Mouse (Mus musculus): ENCODE results near the gene Tmem72. TPM values are rescaled to one million over a fixed set of nuclear protein-coding genes. Genes with fewer than 3 reads are reported as not detected.

Gene Tmem72
- polyA plus RNA-seq, 1 experiment: not detected

DNA sequence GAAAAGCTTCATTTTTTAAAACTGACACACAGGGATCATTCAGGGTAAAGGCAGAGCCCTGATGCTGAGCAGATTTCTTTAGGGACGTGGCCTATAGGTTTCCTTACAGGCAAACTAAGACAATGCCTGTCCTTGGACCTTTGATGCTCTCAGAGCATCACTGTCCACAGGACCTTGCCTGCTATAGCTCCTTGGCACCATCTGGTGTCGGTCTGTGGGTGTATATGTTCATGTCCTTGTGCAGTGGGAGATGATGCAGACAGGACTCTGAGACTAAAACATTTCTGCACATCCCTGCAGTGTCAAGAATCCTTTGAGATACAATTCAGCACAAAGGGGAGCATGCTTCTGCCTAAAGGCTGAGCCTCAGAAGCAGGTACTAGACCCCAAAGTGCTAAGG, 19.3 kb downstream of the Tmem72 start:
- H3K4me3 ChIP-seq (ENCODE audit: insufficient read depth, low read length): no peak overlapping the region
- H3K27ac ChIP-seq (ENCODE audit: insufficient read depth, low read depth, low read length): no peak overlapping the region
- H3K4me1 ChIP-seq (ENCODE audit: control insufficient read depth, insufficient read depth, low read length): peaks cover 15% of the 10 kb centered on the region
- no peak for TF ChIP-seq POLR2A (IDR thresholded peaks at IDR 0.05; ENCODE audit: borderline replicate concordance, low read depth, low read length)
- TF ChIP-seq CTCF (IDR thresholded peaks at IDR 0.05; ENCODE audit: low read depth, low read length): peak; percentile 54

GRCm38 (mm10) chr6:116694346-116694745, 22.4 kb downstream of the Tmem72 start:
- no peak overlapping the region for H3K27ac ChIP-seq (ENCODE audit: insufficient read depth, low read depth, low read length)
- TF ChIP-seq POLR2A (IDR thresholded peaks at IDR 0.05; ENCODE audit: borderline replicate concordance, low read depth, low read length) (no peak), CTCF (IDR thresholded peaks at IDR 0.05; ENCODE audit: low read depth, low read length) (no peak)
- no peak overlapping the region for H3K4me3 ChIP-seq (ENCODE audit: insufficient read depth, low read length)
- peaks cover 15% of the 10 kb centered on the region for H3K4me1 ChIP-seq (ENCODE audit: control insufficient read depth, insufficient read depth, low read length)

- TF ChIP-seq CTCF (IDR thresholded peaks at IDR 0.05; ENCODE audit: low read depth, low read length): no peak
- no peak for TF ChIP-seq POLR2A (IDR thresholded peaks at IDR 0.05; ENCODE audit: borderline replicate concordance, low read depth, low read length)
- Histone ChIP-seq H3K27ac (ENCODE audit: insufficient read depth, low read depth, low read length) (no peak overlapping the region), H3K4me3 (ENCODE audit: insufficient read depth, low read length) (no peak overlapping the region)
Measured at GRCm38 (mm10) chr6:116693639-116694038, 23.1 kb downstream of the Tmem72 start.

DNA sequence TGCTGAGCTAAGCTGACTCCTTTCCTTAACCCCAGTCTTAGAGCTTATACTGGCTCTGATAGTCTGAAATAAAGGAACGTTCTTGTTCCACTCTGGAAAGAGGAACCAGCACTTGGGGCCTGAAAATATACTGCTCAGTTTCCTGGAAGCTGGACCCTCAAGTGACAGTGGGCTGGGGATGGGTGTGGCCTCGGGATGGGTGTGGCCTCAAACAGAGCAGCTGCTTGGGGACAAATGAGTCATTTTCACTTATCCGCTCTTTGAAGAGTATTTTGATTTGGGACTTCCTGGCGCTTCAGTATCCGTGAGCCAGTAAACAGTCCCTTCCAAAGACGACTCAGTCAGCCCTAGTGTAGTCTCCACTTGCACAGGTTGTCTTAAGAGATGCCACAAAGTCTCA, 34.4 kb downstream of the Tmem72 start:
- H3K4me3 ChIP-seq (ENCODE audit: insufficient read depth, low read length): peak overlapping the region; percentile 9; the same call in 1 of the 2 replicates
- H3K4me1 ChIP-seq (ENCODE audit: control insufficient read depth, insufficient read depth, low read length): peaks cover 60% of the 10 kb centered on the region
- no peak for TF ChIP-seq CTCF (IDR thresholded peaks at IDR 0.05; ENCODE audit: low read depth, low read length)
- no peak for TF ChIP-seq POLR2A (IDR thresholded peaks at IDR 0.05; ENCODE audit: borderline replicate concordance, low read depth, low read length)
- H3K27ac ChIP-seq (ENCODE audit: insufficient read depth, low read depth, low read length): peak overlapping the region; percentile 93

More at GRCm38 (mm10) chr6:116693639-116694038, 23.1 kb downstream of the Tmem72 start:
- H3K4me1 ChIP-seq (ENCODE audit: control insufficient read depth, insufficient read depth, low read length): peaks cover 15% of the 10 kb centered on the region

- TF ChIP-seq POLR2A (IDR thresholded peaks at IDR 0.05; ENCODE audit: borderline replicate concordance, low read depth, low read length) (no peak), CTCF (IDR thresholded peaks at IDR 0.05; ENCODE audit: low read depth, low read length) (no peak)
- peaks cover 79% of the 10 kb centered on the region for H3K4me1 ChIP-seq (ENCODE audit: control insufficient read depth, insufficient read depth, low read length)
- no peak overlapping the region; the same call in 1 of the 2 replicates for H3K4me3 ChIP-seq (ENCODE audit: insufficient read depth, low read length)
- peak overlapping the region; percentile 96 for H3K27ac ChIP-seq (ENCODE audit: insufficient read depth, low read depth, low read length)
Measured at GRCm38 (mm10) chr6:116679563-116680288, 37.0 kb downstream of the Tmem72 start.

GRCm38 (mm10) chr6:116677321-116677720, 39.4 kb downstream of the Tmem72 start:
- H3K4me1 ChIP-seq (ENCODE audit: control insufficient read depth, insufficient read depth, low read length): peaks cover 65% of the 10 kb centered on the region
- H3K27ac ChIP-seq (ENCODE audit: insufficient read depth, low read depth, low read length): no peak overlapping the region
- no peak overlapping the region for H3K4me3 ChIP-seq (ENCODE audit: insufficient read depth, low read length)
- TF ChIP-seq CTCF (IDR thresholded peaks at IDR 0.05; ENCODE audit: low read depth, low read length) (no peak), POLR2A (IDR thresholded peaks at IDR 0.05; ENCODE audit: borderline replicate concordance, low read depth, low read length) (no peak)

- TF ChIP-seq POLR2A (IDR thresholded peaks at IDR 0.05; ENCODE audit: borderline replicate concordance, low read depth, low read length): no peak
- TF ChIP-seq CTCF (IDR thresholded peaks at IDR 0.05; ENCODE audit: low read depth, low read length): no peak
- Histone ChIP-seq H3K4me3 (ENCODE audit: insufficient read depth, low read length) (no peak overlapping the region), H3K4me1 (ENCODE audit: control insufficient read depth, insufficient read depth, low read length) (peaks cover 58% of the 10 kb centered on the region), H3K27ac (ENCODE audit: insufficient read depth, low read depth, low read length) (no peak overlapping the region)
Measured at GRCm38 (mm10) chr6:116676355-116676913, 40.3 kb downstream of the Tmem72 start.

DNA sequence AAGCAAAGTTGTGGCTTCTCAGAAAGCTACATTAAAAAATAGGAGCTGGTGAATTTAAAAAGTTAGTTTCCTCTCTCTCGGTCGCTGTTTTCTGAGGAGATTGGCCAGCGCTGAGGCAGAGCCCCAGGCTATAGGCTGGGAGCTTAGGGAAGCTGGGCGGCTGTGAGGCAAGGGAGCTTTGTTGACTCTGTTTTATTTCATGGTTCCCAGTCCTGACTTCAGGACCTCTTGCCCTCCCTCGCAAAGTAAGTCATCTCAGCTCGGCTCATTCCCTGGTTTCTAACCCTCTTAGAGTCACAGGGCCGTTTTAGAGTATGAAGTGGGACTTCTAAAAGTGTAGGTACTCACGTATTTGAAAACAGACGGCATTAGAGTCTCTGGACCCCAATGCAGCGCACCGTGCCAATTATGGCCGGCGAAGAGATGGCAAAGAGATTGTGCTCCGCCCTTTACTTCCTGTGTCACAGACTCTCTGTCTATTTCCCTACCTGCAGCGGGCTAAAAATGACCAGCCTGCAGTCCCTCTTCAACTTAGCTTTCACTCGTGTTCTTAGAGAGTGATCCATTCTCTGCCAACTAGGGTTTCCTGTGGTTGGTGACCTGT, 42.3 kb downstream of the Tmem72 start:
- H3K4me1 ChIP-seq (ENCODE audit: control insufficient read depth, insufficient read depth, low read length): peaks cover 49% of the 10 kb centered on the region
- no peak for TF ChIP-seq CTCF (IDR thresholded peaks at IDR 0.05; ENCODE audit: low read depth, low read length)
- no peak for TF ChIP-seq POLR2A (IDR thresholded peaks at IDR 0.05; ENCODE audit: borderline replicate concordance, low read depth, low read length)
- H3K27ac ChIP-seq (ENCODE audit: insufficient read depth, low read depth, low read length): peak overlapping the region; percentile 86
- peak overlapping the region; percentile 81 for H3K4me3 ChIP-seq (ENCODE audit: insufficient read depth, low read length)

DNA sequence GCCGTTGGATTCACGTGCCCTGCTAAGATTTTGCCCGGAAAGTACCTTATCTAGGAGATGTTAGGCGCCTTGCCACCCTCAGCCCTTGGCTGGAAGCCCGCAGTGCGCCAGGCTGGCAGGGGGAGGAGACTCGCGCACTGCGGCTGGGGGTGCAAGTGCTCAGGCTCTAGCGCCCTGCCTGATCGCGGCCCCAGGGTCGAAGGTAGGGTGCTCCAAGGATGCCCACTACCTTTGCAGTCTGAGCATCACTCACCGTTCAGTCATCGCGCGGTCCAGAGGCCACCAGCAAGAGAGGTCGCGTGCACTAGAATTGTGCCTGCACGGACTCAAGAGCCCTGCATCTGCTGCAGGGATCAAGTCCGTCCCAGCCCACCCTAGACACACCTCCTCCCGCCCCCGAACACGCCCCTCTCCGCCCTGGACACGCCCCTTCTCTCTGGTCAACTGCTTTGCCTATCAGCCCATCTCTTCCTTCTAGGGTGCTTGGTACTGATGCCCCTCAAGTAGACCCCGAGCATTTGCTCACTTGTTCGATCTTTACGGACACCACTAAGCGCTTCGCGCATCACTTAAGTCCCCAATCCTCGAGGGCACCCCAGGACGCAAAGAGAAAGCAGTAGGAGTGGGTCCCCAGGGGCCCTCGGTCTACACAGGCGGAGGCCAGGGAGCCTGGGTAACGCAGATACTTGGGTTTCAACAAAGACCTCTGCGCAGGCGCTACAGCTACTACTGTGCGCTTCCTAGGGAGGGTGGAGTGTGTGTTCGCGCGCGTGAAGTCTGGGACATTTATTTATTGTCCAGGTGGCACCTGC, 43.0 kb downstream of the Tmem72 start, which contains the start of gene Rassf4:
Gene Rassf4, minus strand, starts transcription at position 482 of the 812 bp plus-strand sequence.
- H3K4me3 ChIP-seq (ENCODE audit: insufficient read depth, low read length): peak within 1 kb of the TSS; percentile 81
- peak within 1 kb of the TSS; percentile 96 for H3K27ac ChIP-seq (ENCODE audit: insufficient read depth, low read depth, low read length)
- TF ChIP-seq POLR2A (IDR thresholded peaks at IDR 0.05; ENCODE audit: borderline replicate concordance, low read depth, low read length): 0 out of 2 replicates have a peak, but pooled peaks have one; percentile 32
- TF ChIP-seq CTCF (IDR thresholded peaks at IDR 0.05; ENCODE audit: low read depth, low read length): no peak
- H3K4me1 ChIP-seq (ENCODE audit: control insufficient read depth, insufficient read depth, low read length): peaks cover 47% of the 10 kb centered on the region
